Mouse (Mus musculus): ENCODE data around the gene Pygo1. TPM values are rescaled to one million over a fixed set of nuclear protein-coding genes. Genes with fewer than 3 reads are reported as not detected.

Pygo1 gene
- total and polyA plus RNA-seq, 3 experiments = not detected

GRCm38 (mm10) chr9:72906693-72907103 lies 18.7 kb upstream of the Pygo1 start:
- peaks cover 0 to 10% of the 10 kb centered on the region in 2 experiments; a peak in 2 of 4 replicates for H3K4me1 ChIP-seq (ENCODE audit: control insufficient read depth in 1 of 2, insufficient read depth in 2 of 2)
- no peak overlapping the region for H3K27ac ChIP-seq (ENCODE audit: insufficient read depth, low read depth)
- H3K27me3 ChIP-seq (replicated peaks) = no peaks in the 10 kb centered on the region

GRCm38 (mm10) chr9:72911381-72911780 lies 14.1 kb upstream of the Pygo1 start:
- DNase-seq (ENCODE audit: extremely low read depth) = no peak
- dilution Hi-C loops (cut with MboI; ENCODE audit: extremely low pct_ligation_motif_present, extremely low pct_unique_long_range_greater_than_20kb, low sequenced_read_pairs) = no loop called here
- Histone ChIP-seq H3K79me2 (replicated peaks; ENCODE audit: control insufficient read depth, extremely low read depth, insufficient read depth, poor library complexity, severe bottlenecking) (no peaks in the 10 kb centered on the region), H3K27ac (ENCODE audit: insufficient read depth, low read depth) (no peak overlapping the region), H3K36me3 (replicated peaks in 1 of 2; ENCODE audit: control insufficient read depth in 1 of 2, insufficient read depth in 1 of 2, low read length in 1 of 2) (no peaks in the 10 kb centered on the region), H3K9ac (ENCODE audit: insufficient read depth, low read depth) (no peak overlapping the region), H3K4me1 (ENCODE audit: control insufficient read depth in 1 of 2, insufficient read depth in 2 of 2) (no peaks in the 10 kb centered on the region), H3K27me3 (replicated peaks) (no peaks in the 10 kb centered on the region), H3K4me2 (ENCODE audit: insufficient read depth, low read depth, poor library complexity, severe bottlenecking) (no peak overlapping the region), H3K9me3 (replicated peaks; ENCODE audit: low read length) (no peaks in the 10 kb centered on the region), H3K4me3 (replicated peaks in 1 of 3; ENCODE audit: low read depth in 2 of 3, low read length in 2 of 3, poor library complexity in 1 of 3) (no peak overlapping the region)
- TF ChIP-seq CTCF (conservative IDR thresholded peaks at IDR 0.05 in 1 of 2, IDR thresholded peaks at IDR 0.05 in 1 of 2; ENCODE audit: low read depth in 2 of 2, low read length in 2 of 2) = peak in 1 of 2 experiments; percentile 27; a peak in 1 of 4 replicates
- no peak for TF ChIP-seq POLR2AphosphoS2 (IDR thresholded peaks at IDR 0.05; ENCODE audit: low read depth, low read length)
- no peak for TF ChIP-seq USF2 (conservative IDR thresholded peaks at IDR 0.05; ENCODE audit: low read depth, low read length)
- in situ Hi-C loops (cut with MboI; ENCODE audit: low pct_ligation_motif_present, low pct_unique_long_range_greater_than_20kb, low sequenced_read_pairs) = no loop called here

More at GRCm38 (mm10) chr9:72906693-72907103, 18.7 kb upstream of the Pygo1 start:
- no peak for DNase-seq (ENCODE audit: extremely low read depth)
- H3K36me3 ChIP-seq (replicated peaks in 1 of 2; ENCODE audit: control insufficient read depth in 1 of 2, insufficient read depth in 1 of 2, low read length in 1 of 2) = no peaks in the 10 kb centered on the region
- no peaks in the 10 kb centered on the region for H3K79me2 ChIP-seq (replicated peaks; ENCODE audit: control insufficient read depth, extremely low read depth, insufficient read depth, poor library complexity, severe bottlenecking)
- TF ChIP-seq MEF2A (IDR thresholded peaks at IDR 0.05; ENCODE audit: borderline replicate concordance, low read depth, low read length) = no peak
- no peak for TF ChIP-seq CTCF (conservative IDR thresholded peaks at IDR 0.05 in 1 of 2, IDR thresholded peaks at IDR 0.05 in 1 of 2; ENCODE audit: low read depth in 2 of 2, low read length in 2 of 2)
- no peak for TF ChIP-seq MYC (IDR thresholded peaks at IDR 0.05; ENCODE audit: low read depth, low read length)
- TF ChIP-seq JUND (conservative IDR thresholded peaks at IDR 0.05; ENCODE audit: low read depth, low read length) = no peak
- TF ChIP-seq SMC3 (IDR thresholded peaks at IDR 0.05; ENCODE audit: low read depth, low read length) = no peak
- no peak for TF ChIP-seq TBP (conservative IDR thresholded peaks at IDR 0.05; ENCODE audit: low read depth, low read length)
- TF ChIP-seq KAT2A (IDR thresholded peaks at IDR 0.05; ENCODE audit: insufficient replicate concordance, low read length) = no peak
- TF ChIP-seq CHD1 (IDR thresholded peaks at IDR 0.05; ENCODE audit: low read depth, low read length) = no peak
- TF ChIP-seq RCOR1 (conservative IDR thresholded peaks at IDR 0.05; ENCODE audit: low read depth, low read length) = no peak
- no peak for TF ChIP-seq ZKSCAN1 (IDR thresholded peaks at IDR 0.05; ENCODE audit: borderline replicate concordance, low read depth, low read length)
- TF ChIP-seq POLR2A (IDR thresholded peaks at IDR 0.05; ENCODE audit: low read depth, low read length) = no peak
- no peak for TF ChIP-seq NRF1 (IDR thresholded peaks at IDR 0.05; ENCODE audit: low read depth, low read length)
- no peak for TF ChIP-seq USF1 (IDR thresholded peaks at IDR 0.05; ENCODE audit: low read depth, low read length)
- no peak overlapping the region for H3K4me3 ChIP-seq (replicated peaks in 1 of 3; ENCODE audit: low read depth in 2 of 3, low read length in 2 of 3, poor library complexity in 1 of 3)
- dilution Hi-C loops (cut with MboI; ENCODE audit: extremely low pct_ligation_motif_present, extremely low pct_unique_long_range_greater_than_20kb, low sequenced_read_pairs) (no loop called here), in situ Hi-C loops (cut with MboI; ENCODE audit: low pct_ligation_motif_present, low pct_unique_long_range_greater_than_20kb, low sequenced_read_pairs) (no loop called here)
- H3K4me2 ChIP-seq (ENCODE audit: insufficient read depth, low read depth, poor library complexity, severe bottlenecking) = no peak overlapping the region
- no peak overlapping the region for H3K9ac ChIP-seq (ENCODE audit: insufficient read depth, low read depth)
- H3K9me3 ChIP-seq (replicated peaks; ENCODE audit: low read length) = no peaks in the 10 kb centered on the region
